10 mouse cellular contexts compared by ENCODE assay signal in the genomic region with DNA sequence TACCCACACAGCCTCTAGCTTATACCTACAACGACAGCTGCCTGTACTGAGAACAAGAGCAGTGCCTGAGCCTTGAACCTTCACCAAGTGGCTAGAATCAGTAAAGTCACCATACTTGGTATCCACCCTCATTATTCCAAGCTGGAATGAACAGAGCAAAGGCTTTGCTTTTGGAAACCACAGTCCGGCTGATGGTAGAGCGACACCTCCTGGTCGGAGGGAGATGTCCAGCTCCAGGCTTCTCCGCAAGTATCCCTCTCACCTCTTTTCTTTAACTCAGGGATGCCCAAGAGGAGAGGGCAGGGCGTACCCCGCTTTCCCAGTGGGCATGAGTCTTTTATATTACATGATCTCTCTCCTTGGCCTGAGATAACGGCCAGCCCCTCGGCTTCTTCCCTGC. TPM values are rescaled to one million over a fixed set of nuclear protein-coding genes. Genes with fewer than 3 reads are reported as not detected.
DNase-seq lines count a peak whose midpoint lies in the region; ATAC-seq and TF ChIP-seq lines count a peak whose summit lies in the region.
"Had no signal": no experiment of that assay in that cellular context is flagged by ENCODE, and none has a peak within 500 bp of the region (broad histone marks: within the 10 kb centered on the region; RNA-seq: fewer than 3 reads in every experiment).

No protein-coding gene starts in this region.

- 55% methylated on average over 9 of the region's 9 CpGs for WGBS in liver, postnatal 0 days (ENCODE audit: insufficient replicate concordance)
- 47% methylated on average over 9 of the region's 9 CpGs for WGBS in liver, embryonic 11.5 days

- no peak overlapping the region for H3K4me2 ChIP-seq in liver, postnatal 0 days (ENCODE audit: low read depth, low read length)
- H3K4me2 ChIP-seq in liver, embryonic 11.5 days: no peak overlapping the region
- H3K4me2 ChIP-seq: limb, embryonic 13.5 days had no signal

- peaks cover 11% of the 10 kb centered on the region; the same call in 1 of the 2 replicates for H3K27me3 ChIP-seq in liver, postnatal 0 days (ENCODE audit: insufficient read depth, low read length)
- peaks cover 13% of the 10 kb centered on the region for H3K27me3 ChIP-seq in liver, embryonic 11.5 days (replicated peaks; ENCODE audit: control insufficient read depth, insufficient read depth, low read length)
- H3K27me3 ChIP-seq: Patski had no signal

- no peak overlapping the region for H3K4me3 ChIP-seq in liver, postnatal 0 days (ENCODE audit: low read depth, low read length)
- no peak overlapping the region for H3K4me3 ChIP-seq in liver, embryonic 11.5 days (ENCODE audit: low read depth, low read length)
- H3K4me3 ChIP-seq in cortical plate, adult 2 months (ENCODE audit: insufficient read depth, low read length): no peak overlapping the region
- H3K4me3 ChIP-seq: limb, embryonic 13.5 days had no signal

- H3K27ac ChIP-seq in liver, postnatal 0 days (ENCODE audit: low read depth): no peak overlapping the region
- no peak overlapping the region for H3K27ac ChIP-seq in liver, embryonic 11.5 days (ENCODE audit: low read depth, low read length)
- no peak overlapping the region for H3K27ac ChIP-seq in cortical plate, adult 2 months (ENCODE audit: insufficient read depth, low read length)
- H3K27ac ChIP-seq: limb, embryonic 13.5 days had no signal

- H3K4me1 ChIP-seq in liver, postnatal 0 days (ENCODE audit: insufficient read depth): peaks cover 5% of the 10 kb centered on the region; the same call in 1 of the 2 replicates
- no peaks in the 10 kb centered on the region; the same call in 1 of the 2 replicates for H3K4me1 ChIP-seq in liver, embryonic 11.5 days (replicated peaks; ENCODE audit: control insufficient read depth, insufficient read depth, low read length)
- H3K4me1 ChIP-seq in cortical plate, adult 2 months (ENCODE audit: control insufficient read depth, insufficient read depth, low read length): peaks cover under 1% of the 10 kb centered on the region; the same call in 1 of the 2 replicates

- H3K9ac ChIP-seq in liver, postnatal 0 days (replicated peaks): no peak overlapping the region
- H3K9ac ChIP-seq in liver, embryonic 11.5 days (ENCODE audit: low read depth, low read length): no peak overlapping the region
- H3K9ac ChIP-seq: limb, embryonic 13.5 days had no signal

- no peaks in the 10 kb centered on the region for H3K9me3 ChIP-seq in liver, postnatal 0 days (ENCODE audit: low read length)
- no peaks in the 10 kb centered on the region for H3K9me3 ChIP-seq in liver, embryonic 11.5 days (ENCODE audit: control insufficient read depth, low read length)
- H3K9me3 ChIP-seq: limb, embryonic 13.5 days had no signal

- no peak for TF ChIP-seq POLR2A in cortical plate, adult 2 months (IDR thresholded peaks at IDR 0.05; ENCODE audit: extremely low read depth, insufficient read depth, low read length)

- no peaks in the 10 kb centered on the region for H3K36me3 ChIP-seq in liver, postnatal 0 days (replicated peaks; ENCODE audit: insufficient read depth, low read length)
- no peaks in the 10 kb centered on the region for H3K36me3 ChIP-seq in liver, embryonic 11.5 days (ENCODE audit: control insufficient read depth, insufficient read depth, low read length)
- H3K36me3 ChIP-seq: limb, embryonic 13.5 days had no signal

- ATAC-seq in liver, postnatal 0 days: no peak
- no peak for ATAC-seq in liver, embryonic 11.5 days (replicated peaks; ENCODE audit: low FRiP score)
- ATAC-seq: Patski had no signal

- DNase-seq in gastrocnemius, adult 18-20 months (ENCODE audit: low spot score): peak; percentile 52
- no peak for DNase-seq in gastrocnemius, adult 8-10 months (ENCODE audit: low spot score in 2 of 2)
- DNase-seq in liver, postnatal 0 days: no peak
- no peak for DNase-seq in liver, embryonic 11.5 days (ENCODE audit: low spot score)
- DNase-seq in lung, postnatal 4 days: peak; percentile 38 to 61
- no peak for DNase-seq in cerebellum, adult 11 months
- DNase-seq in thymus, postnatal 25 days: no peak

- peak; percentile 68 for TF ChIP-seq CTCF in liver, postnatal 0 days (IDR thresholded peaks at IDR 0.05; ENCODE audit: low read depth)
- TF ChIP-seq CTCF in cortical plate, adult 2 months (IDR thresholded peaks at IDR 0.05; ENCODE audit: extremely low read depth, insufficient read depth, low read length): peak; percentile 52

- TF ChIP-seq EP300 in liver, postnatal 0 days (IDR thresholded peaks at IDR 0.05; ENCODE audit: low read depth): no peak

RNA-seq across cellular contexts. Expression of gene Srarp, which starts 6.1 kb away (rescaled TPM):
- total RNA-seq in gastrocnemius, adult 18-20 months (2021): 1 to 10 TPM in 1 of 2 experiments, under 1 TPM in 1; 0.87 to 1.0 TPM
- total RNA-seq in gastrocnemius, adult 8-10 months (2022): under 1 TPM in 3 of 4 experiments, not detected in 1; 0.32 to 0.54 (median 0.36) TPM
- polyA plus RNA-seq in liver, postnatal 0 days (2015; fragmentation: Nextera tagmentation; extraction: Ambion mirVana): not detected in 2 replicates
- polyA plus RNA-seq in liver, embryonic 11.5 days (2014; fragmentation: Nextera tagmentation; extraction: Ambion mirVana): not detected in 2 replicates
- polyA plus RNA-seq in cortical plate, adult 2 months (2012; rRNA removed): 13.3 and 14.2 TPM in 2 replicates
- polyA plus RNA-seq: limb, embryonic 13.5 days had no signal

RNA-seq across cellular contexts. Expression of gene Hspb7, which starts 9.3 kb away (rescaled TPM):
- total RNA-seq in gastrocnemius, adult 18-20 months (2021): 100 to 1,000 TPM; 331 to 560 TPM
- total RNA-seq in gastrocnemius, adult 8-10 months (2022): 100 to 1,000 TPM; 243 to 314 (median 275) TPM
- 0.04 and 0.49 TPM in 2 replicates for polyA plus RNA-seq in liver, postnatal 0 days (2015; fragmentation: Nextera tagmentation; extraction: Ambion mirVana)
- polyA plus RNA-seq in liver, embryonic 11.5 days (2014; fragmentation: Nextera tagmentation; extraction: Ambion mirVana): 0.42 and 1.2 TPM in 2 replicates
- 0.21 and 0.23 TPM in 2 replicates for polyA plus RNA-seq in cortical plate, adult 2 months (2012; rRNA removed)

RNA-seq across cellular contexts. Expression of gene Clcnkb, which starts 14.0 kb away (rescaled TPM):
- total RNA-seq in gastrocnemius, adult 18-20 months (2021): under 1 TPM in 1 of 2 experiments, not detected in 1; 0.40 TPM
- total RNA-seq in gastrocnemius, adult 8-10 months (2022): under 1 TPM in 2 of 4 experiments, not detected in 2; 0.11 to 0.58 TPM
- not detected in 2 replicates for polyA plus RNA-seq in liver, postnatal 0 days (2015; fragmentation: Nextera tagmentation; extraction: Ambion mirVana)
- not detected in 2 replicates for polyA plus RNA-seq in liver, embryonic 11.5 days (2014; fragmentation: Nextera tagmentation; extraction: Ambion mirVana)
- 0.32 TPM in 1 of 2 replicates, not detected in the other for polyA plus RNA-seq in cortical plate, adult 2 months (2012; rRNA removed)
- polyA plus RNA-seq: limb, embryonic 13.5 days had no signal

RNA-seq across cellular contexts. Expression of gene Zbtb17, which starts 14.6 kb away (rescaled TPM):
- 10 to 100 TPM; 29.2 to 32.2 TPM for total RNA-seq in gastrocnemius, adult 18-20 months (2021)
- 10 to 100 TPM; 30.2 to 38.3 (median 33.0) TPM for total RNA-seq in gastrocnemius, adult 8-10 months (2022)
- 4.6 and 5.5 TPM in 2 replicates for polyA plus RNA-seq in liver, postnatal 0 days (2015; fragmentation: Nextera tagmentation; extraction: Ambion mirVana)
- polyA plus RNA-seq in liver, embryonic 11.5 days (2014; fragmentation: Nextera tagmentation; extraction: Ambion mirVana): 24.3 and 26.4 TPM in 2 replicates
- 45.1 and 47.2 TPM in 2 replicates for polyA plus RNA-seq in cortical plate, adult 2 months (2012; rRNA removed)

RNA-seq across cellular contexts. Expression of gene Clcnka, which starts 31.3 kb away (rescaled TPM):
- total RNA-seq in gastrocnemius, adult 18-20 months (2021): not detected
- not detected for total RNA-seq in gastrocnemius, adult 8-10 months (2022)
- polyA plus RNA-seq in liver, postnatal 0 days (2015; fragmentation: Nextera tagmentation; extraction: Ambion mirVana): not detected in 2 replicates
- polyA plus RNA-seq in liver, embryonic 11.5 days (2014; fragmentation: Nextera tagmentation; extraction: Ambion mirVana): 0.19 TPM in 1 of 2 replicates, not detected in the other
- not detected in 2 replicates for polyA plus RNA-seq in cortical plate, adult 2 months (2012; rRNA removed)

Comparison
In these comparisons a context has a peak if more than half of its experiments do, and no peak if none do; other contexts are left out.
1. DNase-seq: peak in gastrocnemius, adult 18-20 months (single experiment) and lung, postnatal 4 days (2 of 2); none in gastrocnemius, adult 8-10 months (0 of 2), liver, postnatal 0 days (single experiment), liver, embryonic 11.5 days (single experiment), cerebellum, adult 11 months (single experiment) and thymus, postnatal 25 days (single experiment).
2. RNA of gene Srarp, which starts 6.1 kb away (polyA plus RNA-seq): 13.3 to 14.2 TPM in cortical plate, adult 2 months; not detected in liver, postnatal 0 days and not detected in liver, embryonic 11.5 days; every median in the first group is over 10 times any median in the second.